Mouse (Mus musculus): ENCODE results near the gene Gm13278.
"Not testable (repeated sequence)": the region's sequence is repeated elsewhere in the genome, so short reads cannot be mapped to it uniquely, and the experiment has no call there.

DNA sequence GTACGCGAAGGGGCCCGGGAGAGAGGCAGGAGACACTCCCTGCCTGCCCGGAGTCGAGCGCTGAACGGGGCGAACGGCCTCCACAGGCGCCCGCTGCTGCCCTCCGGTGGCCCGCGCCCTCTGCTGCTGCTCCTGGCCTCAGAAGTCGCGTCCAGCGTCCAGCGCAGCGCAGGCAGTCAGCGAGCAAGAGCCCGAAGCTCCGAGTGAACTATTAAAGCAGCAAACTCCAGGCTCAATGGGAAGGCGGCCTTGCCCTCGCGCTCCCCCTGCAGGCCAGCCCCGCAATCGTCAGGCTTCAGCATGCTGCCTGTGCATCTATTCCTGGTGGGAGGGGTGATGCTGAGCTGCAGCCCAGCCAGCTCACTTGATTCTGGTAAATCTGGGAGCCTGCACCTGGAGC, 5.9 kb upstream of the Gm13278 start, which contains the start of gene Gm13276:
- not testable (repeated sequence) for TF ChIP-seq CTCF (IDR thresholded peaks at IDR 0.05; ENCODE audit: control insufficient read depth, insufficient read depth, low read length); POLR2A (IDR thresholded peaks at IDR 0.05; ENCODE audit: borderline replicate concordance, control insufficient read depth, low read depth, low read length)
